Mouse (Mus musculus) CH12.LX (cell line): ENCODE data around the gene Gna15. TPM values are rescaled to one million over a fixed set of nuclear protein-coding genes. Genes with fewer than 3 reads are reported as not detected.

Experiments
- DNase-seq: peaks from one replicate; pipeline ENCODE4 v3.0.0-alpha.2; 2013; ENCODE audit errors: extremely low read depth
- H3K27ac ChIP-seq: 2 replicates; pipeline ENCODE4 v1.5.1; 2012; ENCODE audit warnings: low read depth, mild to moderate bottlenecking, control low read depth, moderate library complexity; ENCODE audit not compliant: insufficient read depth
- H3K27me3 ChIP-seq: replicated peaks from 2 replicates; pipeline ENCODE3; 2012; ENCODE audit warnings: inconsistent platforms
- H3K36me3 ChIP-seq, 2 experiments: replicated peaks in 1 of 2; 2 replicates each; pipeline versions ENCODE3 to v1.6.1; 2012; ENCODE audit warnings: inconsistent platforms in 1 of 2, low read length in 1 of 2, mild to moderate bottlenecking in 1 of 2, mixed read lengths in 1 of 2, moderate library complexity in 1 of 2; ENCODE audit not compliant: control insufficient read depth in 1 of 2, insufficient read depth in 1 of 2
- H3K4me1 ChIP-seq, 2 experiments: 2 replicates each; pipeline ENCODE4 v1.6.1; 2012; ENCODE audit warnings: inconsistent platforms in 1 of 2, moderate library complexity in 1 of 2; ENCODE audit not compliant: insufficient read depth in 2 of 2, control insufficient read depth in 1 of 2
- H3K4me2 ChIP-seq: 2 replicates; pipeline ENCODE4 v1.6.1; 2012; ENCODE audit warnings: low read depth, mild to moderate bottlenecking, control low read depth; ENCODE audit not compliant: poor library complexity, insufficient read depth, severe bottlenecking
- H3K4me3 ChIP-seq, 3 experiments: fragments of 150-350 bp in 1 of 3; sonication (generic) in 1 of 3; replicated peaks in 1 of 3; 2 replicates each; pipeline versions ENCODE3 to v1.5.1; 2011 to 2012; ENCODE audit warnings: low read depth in 2 of 3, low read length in 2 of 3, mild to moderate bottlenecking in 2 of 3, moderate library complexity in 2 of 3, control low read depth in 1 of 3, improper control_type of control experiment in 1 of 3, inconsistent platforms in 1 of 3, mixed read lengths in 1 of 3; ENCODE audit not compliant: poor library complexity in 1 of 3
- H3K79me2 ChIP-seq: replicated peaks from 2 replicates; pipeline ENCODE4 v1.6.1; 2012; ENCODE audit warnings: mild to moderate bottlenecking, moderate library complexity; ENCODE audit not compliant: control insufficient read depth, poor library complexity, insufficient read depth, severe bottlenecking; ENCODE audit errors: extremely low read depth
- H3K9ac ChIP-seq: 2 replicates; pipeline ENCODE4 v1.6.1; 2012; ENCODE audit warnings: low read depth, mild to moderate bottlenecking, control low read depth, moderate library complexity; ENCODE audit not compliant: insufficient read depth
- H3K9me3 ChIP-seq: replicated peaks from 2 replicates; pipeline ENCODE3; 2012; ENCODE audit warnings: low read length, inconsistent platforms, mixed read lengths
- CHD1 ChIP-seq: IDR thresholded peaks from 2 replicates; pipeline ENCODE4 v1.6.1; 2012; ENCODE audit warnings: low read depth, low read length, improper control_type of control experiment, inconsistent platforms
- ELF1 ChIP-seq: IDR thresholded peaks from 2 replicates; pipeline ENCODE4 v1.6.1; 2014; ENCODE audit warnings: low read depth, mild to moderate bottlenecking, inconsistent platforms, low read length, improper control_type of control experiment
- HCFC1 ChIP-seq: IDR thresholded peaks from 2 replicates; pipeline ENCODE4 v1.6.1; 2012; ENCODE audit warnings: low read depth, mild to moderate bottlenecking, inconsistent platforms, low read length, improper control_type of control experiment
- MAZ ChIP-seq: IDR thresholded peaks from 2 replicates; pipeline ENCODE4 v1.6.1; 2012; ENCODE audit warnings: low read depth, mild to moderate bottlenecking, inconsistent platforms, low read length, improper control_type of control experiment, moderate library complexity
- NELFE ChIP-seq: IDR thresholded peaks from 2 replicates; pipeline ENCODE4 v1.6.1; 2011; ENCODE audit warnings: low read depth, low read length, improper control_type of control experiment
- PAX5 ChIP-seq: IDR thresholded peaks from 2 replicates; pipeline ENCODE4 v1.6.1; 2012; ENCODE audit warnings: low read length, inconsistent platforms, mixed read lengths
- USF2 ChIP-seq: conservative IDR thresholded peaks from 2 replicates; pipeline ENCODE4 v1.6.1; 2011; ENCODE audit warnings: low read depth, low read length, improper control_type of control experiment
- ZKSCAN1 ChIP-seq: IDR thresholded peaks from 2 replicates; pipeline ENCODE4 v1.6.1; 2012; ENCODE audit warnings: low read depth, inconsistent platforms, low read length, improper control_type of control experiment, borderline replicate concordance
- ZMIZ1 ChIP-seq: IDR thresholded peaks from 2 replicates; pipeline ENCODE4 v1.6.1; 2012; ENCODE audit warnings: low read depth, mild to moderate bottlenecking, inconsistent platforms, low read length, improper control_type of control experiment
- dilution Hi-C: fragments of 300-500 bp; cut with MboI; formaldehyde crosslinking; loops from 2 replicates; pipeline ENCODE4 v1.14.3; 2020; ENCODE audit warnings: low sequenced_read_pairs; ENCODE audit not compliant: extremely low pct_unique_long_range_greater_than_20kb, extremely low pct_ligation_motif_present
- in situ Hi-C: fragments of 300-500 bp; cut with MboI; formaldehyde crosslinking; loops from 3 replicates; pipeline ENCODE4 v1.14.3; 2019; ENCODE audit warnings: low sequenced_read_pairs, low pct_ligation_motif_present, low pct_unique_long_range_greater_than_20kb, mixed read lengths
- polyA plus RNA-seq: library from polyadenylated mRNA; unstranded; fragments of >175 nt; gene quantifications from 2 replicates; pipeline ENCODE4 v1.2.1, GENCODE M21; 2012; ENCODE audit warnings: low read depth; ENCODE audit not compliant: insufficient read length
- total RNA-seq, 2 experiments: library from RNA; depleted of rRNA; stranded (reverse); fragments of 300-350 nt in 1 of 2; fragments of >200 nt in 1 of 2; gene quantifications; 2 replicates each; pipeline ENCODE4 v1.2.3; 2012 to 2014

The Gna15 gene
- total and polyA plus RNA-seq, 3 experiments = 5.2 to 10.0 (median 5.2) TPM

GRCm38 (mm10) chr10:81500032-81500431 is 24.0 kb downstream of the Gna15 start, which contains the start of gene S1pr4:
TSS of gene S1pr4 (minus strand) at chr10:81500132.
- Histone ChIP-seq H3K9me3 (peaks cover 2% of the 10 kb centered on the region), H3K36me3 (peaks cover 0 to 2% of the 10 kb centered on the region in 2 experiments), H3K27ac (no peak within 1 kb of the TSS), H3K9ac (no peak within 1 kb of the TSS), H3K4me1 (peaks cover 14 to 30% of the 10 kb centered on the region in 2 experiments), H3K4me3 (no peak within 1 kb of the TSS), H3K4me2 (no peak within 1 kb of the TSS), H3K27me3 (peaks cover 2% of the 10 kb centered on the region), H3K79me2 (peaks cover 10% of the 10 kb centered on the region)
- dilution Hi-C loops (no loop called here), in situ Hi-C loops (no loop called here)
- no peak for TF ChIP-seq ZMIZ1
- no peak for TF ChIP-seq USF2
- no peak for TF ChIP-seq PAX5
- no peak for TF ChIP-seq HCFC1
- no peak for DNase-seq

GRCm38 (mm10) chr10:81499250-81499901 is 24.6 kb downstream of the Gna15 start:
- Histone ChIP-seq H3K36me3 (peaks cover 0 to 3% of the 10 kb centered on the region in 2 experiments), H3K4me2 (no peak overlapping the region)
- no peak for DNase-seq

DNA sequence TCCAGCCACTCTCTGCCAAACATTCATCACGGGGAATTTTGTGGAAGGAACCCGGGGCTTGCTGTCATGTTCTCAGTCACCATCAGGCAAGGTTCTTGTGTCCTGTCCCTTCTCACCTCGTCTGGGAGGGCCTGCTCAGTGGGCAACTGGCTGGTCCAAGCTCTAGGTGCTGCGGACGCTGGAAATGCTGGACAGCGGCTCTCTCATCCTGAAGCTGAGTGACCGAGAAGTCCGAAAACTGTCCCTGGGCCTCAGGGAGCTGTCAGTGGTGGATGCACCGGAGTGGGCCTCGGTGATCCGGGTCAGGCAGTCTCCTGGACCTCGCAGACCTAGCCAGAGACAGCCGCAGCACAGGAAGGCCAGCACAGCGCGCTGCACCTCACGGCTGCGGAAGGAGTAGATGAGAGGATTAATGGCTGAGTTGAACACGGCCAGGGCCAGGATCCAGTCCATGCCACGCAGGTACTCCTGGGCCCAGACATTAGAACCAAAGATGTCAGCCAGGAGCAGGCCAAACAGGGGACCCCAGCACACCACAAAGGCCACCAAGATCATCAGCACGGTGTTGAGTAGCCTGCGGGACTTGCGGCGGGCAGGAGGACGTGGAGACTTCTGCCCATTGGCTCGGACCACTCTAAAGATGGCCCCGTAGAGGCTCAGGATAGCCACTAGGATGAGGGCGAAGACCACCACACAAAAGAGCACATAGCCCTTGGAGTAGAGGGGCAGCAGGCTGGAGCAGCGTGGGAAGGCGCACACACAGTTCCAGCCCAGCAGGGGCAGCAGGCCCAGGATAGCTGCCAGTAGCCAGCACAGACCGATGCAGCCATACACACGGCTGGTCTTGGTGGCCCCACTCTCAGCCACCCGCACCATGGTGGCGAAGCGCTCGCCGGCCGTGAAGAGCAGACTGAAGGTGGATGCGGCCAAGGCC is 25.4 kb downstream of the Gna15 start:
- Histone ChIP-seq H3K36me3 (peaks cover 0 to 11% of the 10 kb centered on the region in 2 experiments), H3K9me3 (no peaks in the 10 kb centered on the region), H3K79me2 (peaks cover 22% of the 10 kb centered on the region), H3K4me2 (no peak overlapping the region), H3K27me3 (peaks cover 2% of the 10 kb centered on the region), H3K4me1 (peaks cover 23 to 44% of the 10 kb centered on the region in 2 experiments), H3K4me3 (no peak overlapping the region), H3K27ac (no peak overlapping the region), H3K9ac (no peak overlapping the region)
- dilution Hi-C loops = no loop called here
- no peak for DNase-seq
- no peak for TF ChIP-seq NELFE
- no peak for TF ChIP-seq ZKSCAN1
- TF ChIP-seq, all 38 proteins: peak for 0
- in situ Hi-C loops = loop anchor here (5.0 to 10.0 kb wide), 2 partner anchors 34 to 106 kb away; partner anchors contain the start of genes BC025920 and Tle6

More at GRCm38 (mm10) chr10:81499250-81499901, 24.6 kb downstream of the Gna15 start:
- in situ Hi-C loops = loop anchor here (5.0 to 10.0 kb wide), 2 partner anchors 33 to 105 kb away; partner anchors contain the start of genes BC025920 and Tle6
- Histone ChIP-seq H3K27me3 (peaks cover 2% of the 10 kb centered on the region), H3K4me3 (no peak overlapping the region), H3K27ac (no peak overlapping the region), H3K79me2 (peaks cover 17% of the 10 kb centered on the region), H3K4me1 (peaks cover 21 to 36% of the 10 kb centered on the region in 2 experiments), H3K9me3 (no peaks in the 10 kb centered on the region), H3K9ac (no peak overlapping the region)
- no peak for TF ChIP-seq PAX5
- TF ChIP-seq CHD1 = no peak
- TF ChIP-seq MAZ = no peak
- no peak for TF ChIP-seq ELF1
- dilution Hi-C loops = no loop called here
